Mouse (Mus musculus) cerebellum, postnatal 10 days (tissue): Measurements from ENCODE around the gene Olfr353.

Source experiments
- DNase-seq, 2 experiments: peaks; one replicate each; pipeline ENCODE4 v3.0.0; 2021; ENCODE audit warnings: mixed read lengths in 2 of 2

The Olfr353 gene

GRCm38 (mm10) chr2:36892836-36893235 is at the start of gene Olfr353:
Olfr353 (minus strand) TSS chr2:36892936.
- no peak for DNase-seq

- DNase-seq = no peak
Measured at GRCm38 (mm10) chr2:36936821-36937220, 44.1 kb upstream of the Olfr353 start, which contains the start of gene Olfr356. Olfr356 (plus strand) TSS chr2:36937121.

DNA sequence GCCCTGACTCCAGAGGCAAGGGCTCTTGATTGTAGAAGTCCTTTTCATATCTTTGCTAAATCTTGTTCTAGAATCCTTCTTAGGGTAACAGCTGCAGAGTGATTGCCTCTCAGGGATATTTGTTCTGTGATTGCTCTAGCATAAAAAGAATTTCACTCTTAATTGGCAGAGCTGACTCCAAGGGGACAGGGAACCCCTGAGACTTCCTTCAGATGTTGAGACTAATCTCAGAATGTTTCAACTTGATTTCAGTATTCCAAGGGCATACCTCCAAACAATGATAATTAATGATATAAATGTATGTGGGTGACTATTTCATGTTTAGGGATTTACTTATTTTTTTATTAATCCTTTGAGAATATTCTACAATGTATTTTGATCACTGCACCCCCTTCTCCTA is 36.1 kb upstream of the Olfr353 start, which contains the start of gene Olfr355:
Olfr355 (minus strand) TSS at position 101 of the 400 bp plus-strand sequence.
- DNase-seq = no peak

- no peak for DNase-seq
Measured at GRCm38 (mm10) chr2:36905380-36905779, 12.6 kb upstream of the Olfr353 start, which contains the start of gene Olfr354. Olfr354 (plus strand) TSS chr2:36905680.

GRCm38 (mm10) chr2:36897114-36897513 is 4.4 kb upstream of the Olfr353 start:
- DNase-seq = no peak

DNA sequence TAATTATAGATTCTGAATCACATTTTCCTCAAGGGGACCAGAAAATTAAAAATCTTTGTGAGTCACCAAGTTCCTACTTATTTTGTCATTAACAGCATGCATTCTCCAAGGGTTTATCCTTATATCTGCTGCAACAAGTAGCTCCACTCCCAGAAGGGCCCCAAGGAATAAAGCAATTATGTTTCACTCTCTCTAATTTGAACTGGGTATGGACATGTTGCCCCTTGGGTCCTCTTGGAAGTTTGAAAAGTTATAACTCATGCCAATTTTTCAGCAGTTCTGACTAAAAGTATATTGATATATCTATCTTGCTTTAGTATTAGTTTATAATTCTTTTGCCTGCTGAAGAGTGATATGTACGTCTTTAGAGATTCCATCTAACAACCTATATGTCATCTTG is 24.6 kb downstream of the Olfr353 start, which contains the start of gene Olfr352:
Olfr352 (plus strand) TSS at position 301 of the 400 bp plus-strand sequence.
- no peak for DNase-seq

- no peak for DNase-seq
Measured at GRCm38 (mm10) chr2:36862560-36862959, 30.2 kb downstream of the Olfr353 start, which contains the start of gene Olfr351. Olfr351 (minus strand) TSS chr2:36862660.

DNA sequence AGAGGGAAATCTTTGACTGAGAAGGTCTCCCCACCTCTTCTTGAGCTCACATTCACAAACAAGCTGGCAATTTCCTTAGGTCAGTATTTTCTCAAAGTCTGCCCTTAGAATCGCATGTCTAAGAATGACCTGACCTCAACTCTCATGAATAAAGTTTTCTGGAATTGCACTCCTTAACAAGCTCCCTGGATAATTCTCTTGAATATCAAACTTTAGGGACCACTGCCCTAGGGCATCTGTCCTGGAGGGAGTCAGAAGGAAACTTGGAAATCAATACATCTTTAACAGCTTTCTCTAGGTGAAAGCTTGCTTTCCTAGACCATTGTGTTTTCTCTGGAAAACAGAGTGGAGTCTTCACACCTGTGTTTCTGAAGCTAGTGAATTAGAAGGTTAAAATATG is 46.7 kb downstream of the Olfr353 start, which contains the start of gene Olfr350:
Olfr350 (plus strand) TSS at position 301 of the 400 bp plus-strand sequence.
- no peak for DNase-seq
